Mouse (Mus musculus): Measurements from ENCODE around the gene Snx20. TPM values are rescaled to one million over a fixed set of nuclear protein-coding genes. Genes with fewer than 3 reads are reported as not detected.

The Snx20 gene
- polyA plus RNA-seq (2014; fragmentation: Nextera tagmentation; extraction: Ambion mirVana), result 0.83 and 0.95 TPM in 2 replicates

DNA sequence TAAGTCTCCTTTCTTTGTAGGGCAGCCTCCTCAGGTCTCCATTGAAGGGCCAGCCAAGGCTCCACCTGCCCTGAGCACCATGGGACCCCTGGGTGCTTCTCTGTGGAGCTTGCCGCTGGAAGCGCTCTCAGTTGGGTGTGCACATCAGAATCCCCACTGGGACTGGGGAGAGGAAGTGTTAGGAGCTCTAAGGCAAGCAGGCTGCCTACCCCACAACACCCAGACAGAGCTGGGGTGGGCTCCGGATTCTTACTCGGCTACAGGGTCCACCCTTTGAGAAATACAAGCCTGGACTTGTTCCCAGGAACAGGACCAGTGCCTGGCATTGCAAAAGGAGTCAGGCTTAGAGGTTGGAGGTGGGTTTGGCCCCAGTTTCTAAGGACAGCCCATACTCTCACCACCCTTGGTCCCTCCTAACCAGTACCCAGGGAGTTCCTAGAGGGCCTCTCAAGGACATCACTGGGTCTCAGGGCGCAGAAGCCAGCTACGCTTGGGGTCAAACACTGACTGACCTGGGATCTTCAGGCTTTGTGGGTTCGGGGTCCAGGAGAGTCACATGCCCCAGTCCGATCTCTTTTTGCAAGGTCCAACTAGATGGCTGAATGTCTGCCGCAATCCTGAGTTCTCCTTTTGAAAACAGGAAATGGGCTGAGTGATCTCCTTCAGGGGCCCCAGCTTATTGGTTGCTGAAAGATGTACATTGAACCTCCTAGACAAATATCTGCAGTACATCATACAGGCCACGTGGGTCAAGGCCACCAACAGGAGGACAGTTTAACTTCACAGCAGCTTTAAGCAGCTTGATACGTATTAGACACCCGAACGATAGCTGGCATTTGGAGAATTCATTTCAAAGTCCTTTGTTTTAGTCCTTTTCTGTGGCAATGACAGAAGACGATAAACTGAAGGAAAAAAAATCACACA lies at the start of gene Snx20:
TSS of gene Snx20 (minus strand) at position 655 of the 924 bp plus-strand sequence.
- no peak within 1 kb of the TSS for H3K27ac ChIP-seq (ENCODE audit: low read depth, low read length)
- ATAC-seq (replicated peaks; ENCODE audit: low FRiP score), result no peak
- H3K27me3 ChIP-seq (ENCODE audit: control insufficient read depth, insufficient read depth, low read length), result no peaks in the 10 kb centered on the region

GRCm38 (mm10) chr8:88683656-88684289 lies 47.8 kb upstream of the Snx20 start:
- DNase-seq (ENCODE audit: low spot score) (no peak), ATAC-seq (replicated peaks; ENCODE audit: low FRiP score) (no peak)
- Histone ChIP-seq H3K9ac (ENCODE audit: low read length) (no peak overlapping the region), H3K27ac (ENCODE audit: low read depth, low read length) (no peak overlapping the region), H3K4me2 (ENCODE audit: low read depth, low read length, severe bottlenecking) (no peak overlapping the region), H3K4me1 (replicated peaks; ENCODE audit: control insufficient read depth, insufficient read depth, low read length) (no peaks in the 10 kb centered on the region), H3K4me3 (ENCODE audit: low read depth, low read length) (no peak overlapping the region), H3K36me3 (ENCODE audit: control insufficient read depth, insufficient read depth, low read length) (no peaks in the 10 kb centered on the region), H3K9me3 (ENCODE audit: control insufficient read depth, low read length) (no peaks in the 10 kb centered on the region), H3K27me3 (ENCODE audit: control insufficient read depth, insufficient read depth, low read length) (no peaks in the 10 kb centered on the region)
- 95% methylated on average over 7 of the region's 7 CpGs for WGBS

More for the DNA sequence above, at the start of gene Snx20:
- H3K9me3 ChIP-seq (ENCODE audit: control insufficient read depth, low read length), result no peaks in the 10 kb centered on the region
- no peak for DNase-seq (ENCODE audit: low spot score)
- 84% methylated on average over 14 of the region's 14 CpGs for WGBS
- H3K4me1 ChIP-seq (replicated peaks; ENCODE audit: control insufficient read depth, insufficient read depth, low read length), result no peaks in the 10 kb centered on the region
- no peaks in the 10 kb centered on the region for H3K36me3 ChIP-seq (ENCODE audit: control insufficient read depth, insufficient read depth, low read length)
- H3K4me2 ChIP-seq (ENCODE audit: low read depth, low read length, severe bottlenecking), result no peak within 1 kb of the TSS
- no peak within 1 kb of the TSS for H3K9ac ChIP-seq (ENCODE audit: low read length)
- no peak within 1 kb of the TSS for H3K4me3 ChIP-seq (ENCODE audit: low read depth, low read length)

GRCm38 (mm10) chr8:88681046-88681445 lies 45.1 kb upstream of the Snx20 start:
- H3K9ac ChIP-seq (ENCODE audit: low read length), result no peak overlapping the region
- no peaks in the 10 kb centered on the region for H3K27me3 ChIP-seq (ENCODE audit: control insufficient read depth, insufficient read depth, low read length)
- H3K4me3 ChIP-seq (ENCODE audit: low read depth, low read length), result no peak overlapping the region
- no peaks in the 10 kb centered on the region for H3K9me3 ChIP-seq (ENCODE audit: control insufficient read depth, low read length)
- H3K36me3 ChIP-seq (ENCODE audit: control insufficient read depth, insufficient read depth, low read length), result no peaks in the 10 kb centered on the region
- no peak overlapping the region for H3K4me2 ChIP-seq (ENCODE audit: low read depth, low read length, severe bottlenecking)
- ATAC-seq (replicated peaks; ENCODE audit: low FRiP score), result no peak
- 93% methylated on average over 8 of the region's 8 CpGs for WGBS
- no peak overlapping the region for H3K27ac ChIP-seq (ENCODE audit: low read depth, low read length)
- no peak for DNase-seq (ENCODE audit: low spot score)
- H3K4me1 ChIP-seq (replicated peaks; ENCODE audit: control insufficient read depth, insufficient read depth, low read length), result no peaks in the 10 kb centered on the region

- Histone ChIP-seq H3K36me3 (ENCODE audit: control insufficient read depth, insufficient read depth, low read length) (no peaks in the 10 kb centered on the region), H3K27me3 (ENCODE audit: control insufficient read depth, insufficient read depth, low read length) (no peaks in the 10 kb centered on the region), H3K4me3 (ENCODE audit: low read depth, low read length) (no peak overlapping the region), H3K27ac (ENCODE audit: low read depth, low read length) (no peak overlapping the region), H3K9ac (ENCODE audit: low read length) (no peak overlapping the region), H3K4me1 (replicated peaks; ENCODE audit: control insufficient read depth, insufficient read depth, low read length) (no peaks in the 10 kb centered on the region), H3K4me2 (ENCODE audit: low read depth, low read length, severe bottlenecking) (no peak overlapping the region), H3K9me3 (ENCODE audit: control insufficient read depth, low read length) (no peaks in the 10 kb centered on the region)
- no peak for ATAC-seq (replicated peaks; ENCODE audit: low FRiP score)
- DNase-seq (ENCODE audit: low spot score), result no peak
- 92% methylated on average over 2 of the region's 2 CpGs for WGBS
These were observed 44.6 kb upstream of the Snx20 start for GRCm38 (mm10) chr8:88680566-88680965.

GRCm38 (mm10) chr8:88677071-88677470 lies 41.1 kb upstream of the Snx20 start:
- WGBS, result 84% methylated on average over 8 of the region's 8 CpGs
- DNase-seq (ENCODE audit: low spot score), result peak; percentile 24
- no peak overlapping the region for H3K4me2 ChIP-seq (ENCODE audit: low read depth, low read length, severe bottlenecking)
- no peaks in the 10 kb centered on the region for H3K9me3 ChIP-seq (ENCODE audit: control insufficient read depth, low read length)
- no peaks in the 10 kb centered on the region for H3K27me3 ChIP-seq (ENCODE audit: control insufficient read depth, insufficient read depth, low read length)
- H3K4me1 ChIP-seq (replicated peaks; ENCODE audit: control insufficient read depth, insufficient read depth, low read length), result no peaks in the 10 kb centered on the region
- no peak overlapping the region for H3K9ac ChIP-seq (ENCODE audit: low read length)
- no peak overlapping the region for H3K4me3 ChIP-seq (ENCODE audit: low read depth, low read length)
- no peaks in the 10 kb centered on the region for H3K36me3 ChIP-seq (ENCODE audit: control insufficient read depth, insufficient read depth, low read length)
- no peak for ATAC-seq (replicated peaks; ENCODE audit: low FRiP score)
- no peak overlapping the region for H3K27ac ChIP-seq (ENCODE audit: low read depth, low read length)

GRCm38 (mm10) chr8:88675372-88676165 lies 39.6 kb upstream of the Snx20 start:
- H3K4me1 ChIP-seq (replicated peaks; ENCODE audit: control insufficient read depth, insufficient read depth, low read length), result no peaks in the 10 kb centered on the region
- H3K4me2 ChIP-seq (ENCODE audit: low read depth, low read length, severe bottlenecking), result no peak overlapping the region
- H3K4me3 ChIP-seq (ENCODE audit: low read depth, low read length), result no peak overlapping the region
- no peak overlapping the region for H3K9ac ChIP-seq (ENCODE audit: low read length)
- H3K9me3 ChIP-seq (ENCODE audit: control insufficient read depth, low read length), result no peaks in the 10 kb centered on the region
- no peak overlapping the region for H3K27ac ChIP-seq (ENCODE audit: low read depth, low read length)
- H3K36me3 ChIP-seq (ENCODE audit: control insufficient read depth, insufficient read depth, low read length), result no peaks in the 10 kb centered on the region
- ATAC-seq (replicated peaks; ENCODE audit: low FRiP score) (no peak), DNase-seq (ENCODE audit: low spot score) (no peak)
- H3K27me3 ChIP-seq (ENCODE audit: control insufficient read depth, insufficient read depth, low read length), result no peaks in the 10 kb centered on the region
- 91% methylated on average over 12 of the region's 12 CpGs for WGBS

DNA sequence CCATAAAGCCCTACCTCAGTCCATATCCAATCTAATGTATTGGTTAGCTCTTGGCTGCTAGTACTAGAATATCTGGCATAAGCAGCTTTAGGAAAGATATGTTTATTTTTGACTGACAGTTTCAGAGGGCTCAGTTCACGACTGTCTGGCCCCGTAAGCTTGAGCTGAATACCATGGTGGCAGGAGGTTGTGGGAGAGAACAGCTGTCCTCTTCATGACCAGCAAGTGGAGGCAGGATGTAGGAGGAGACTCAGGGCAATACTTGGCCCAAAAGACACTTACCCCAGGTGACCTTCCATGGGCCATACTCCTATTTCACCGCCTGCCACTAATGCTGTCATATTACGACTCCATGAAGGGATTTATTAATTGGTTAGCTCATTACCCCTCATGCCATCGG lies 37.9 kb upstream of the Snx20 start:
- DNase-seq (ENCODE audit: low spot score), result no peak
- Histone ChIP-seq H3K4me3 (ENCODE audit: low read depth, low read length) (no peak overlapping the region), H3K9ac (ENCODE audit: low read length) (no peak overlapping the region), H3K4me1 (replicated peaks; ENCODE audit: control insufficient read depth, insufficient read depth, low read length) (no peaks in the 10 kb centered on the region), H3K9me3 (ENCODE audit: control insufficient read depth, low read length) (no peaks in the 10 kb centered on the region), H3K27ac (ENCODE audit: low read depth, low read length) (no peak overlapping the region), H3K36me3 (ENCODE audit: control insufficient read depth, insufficient read depth, low read length) (no peaks in the 10 kb centered on the region), H3K4me2 (ENCODE audit: low read depth, low read length, severe bottlenecking) (no peak overlapping the region), H3K27me3 (ENCODE audit: control insufficient read depth, insufficient read depth, low read length) (no peaks in the 10 kb centered on the region)
- no peak for ATAC-seq (replicated peaks; ENCODE audit: low FRiP score)
- 88% methylated on average over 5 of the region's 5 CpGs for WGBS

GRCm38 (mm10) chr8:88671575-88671974 lies 35.6 kb upstream of the Snx20 start:
- Histone ChIP-seq H3K27me3 (ENCODE audit: control insufficient read depth, insufficient read depth, low read length) (no peaks in the 10 kb centered on the region), H3K4me3 (ENCODE audit: low read depth, low read length) (no peak overlapping the region), H3K9ac (ENCODE audit: low read length) (no peak overlapping the region), H3K27ac (ENCODE audit: low read depth, low read length) (no peak overlapping the region), H3K9me3 (ENCODE audit: control insufficient read depth, low read length) (no peaks in the 10 kb centered on the region), H3K4me1 (replicated peaks; ENCODE audit: control insufficient read depth, insufficient read depth, low read length) (no peaks in the 10 kb centered on the region), H3K4me2 (ENCODE audit: low read depth, low read length, severe bottlenecking) (no peak overlapping the region), H3K36me3 (ENCODE audit: control insufficient read depth, insufficient read depth, low read length) (no peaks in the 10 kb centered on the region)
- DNase-seq (ENCODE audit: low spot score), result no peak
- WGBS, result 89% methylated on average over 10 of the region's 10 CpGs
- ATAC-seq (replicated peaks; ENCODE audit: low FRiP score), result no peak
